ENCODE assay signal across 8 mouse cellular contexts in genomic region chr19:4162646-4163542, GRCm38 (mm10). TPM values are rescaled to one million over a fixed set of nuclear protein-coding genes. Genes with fewer than 3 reads are reported as not detected.
DNase-seq lines count a peak whose midpoint lies in the region; ATAC-seq and TF ChIP-seq lines count a peak whose summit lies in the region.

Gene Rps6kb2, minus strand, starts transcription at chr19:4163354.

- peaks cover 4% of the 10 kb centered on the region for H3K4me1 ChIP-seq in cortical plate, adult 2 months (ENCODE audit: control insufficient read depth, insufficient read depth, low read length)

- DNase-seq in gastrocnemius, postnatal 10 days = peak; percentile 97
- DNase-seq in induced T-regulatory cell, adult 2 months (ENCODE audit: low read depth) = peak; percentile 96
- peak; percentile 94 to 98 for DNase-seq in left cerebral cortex, adult 9 months (ENCODE audit: low spot score in 2 of 2)
- DNase-seq in right cerebral cortex, postnatal 14 days = peak; percentile 97
- DNase-seq in urinary bladder, postnatal 36 days (ENCODE audit: low spot score in 2 of 2) = peak; percentile 92 to 96

- H3K27ac ChIP-seq in cortical plate, adult 2 months (ENCODE audit: insufficient read depth, low read length) = peak within 1 kb of the TSS; percentile 64; the same call in 1 of the 2 replicates

- TF ChIP-seq POLR2A in cortical plate, adult 2 months (IDR thresholded peaks at IDR 0.05; ENCODE audit: extremely low read depth, insufficient read depth, low read length) = peak; percentile 65; the same call in 1 of the 2 replicates

- TF ChIP-seq CTCF in cortical plate, adult 2 months (IDR thresholded peaks at IDR 0.05; ENCODE audit: extremely low read depth, insufficient read depth, low read length) = no peak

- H3K4me3 ChIP-seq in cortical plate, adult 2 months (ENCODE audit: insufficient read depth, low read length) = peak within 1 kb of the TSS; percentile 58

- ATAC-seq in activated CD4-positive, CD25-positive, alpha-beta regulatory T cell, adult 4 months = peak; percentile 88
- ATAC-seq in megakaryocyte progenitor cell, adult 5-6 weeks (replicated peaks; ENCODE audit: poor library complexity) = peak; percentile 97

RNA-seq across cellular contexts. Expression of gene Rps6kb2, which starts in this region (rescaled TPM):
- 10 to 100 TPM; 21.9 to 25.0 TPM for polyA plus RNA-seq in activated CD4-positive, CD25-positive, alpha-beta regulatory T cell, adult 4 months (2017; shearing (Covaris generic))
- polyA plus RNA-seq in cortical plate, adult 2 months (2012; rRNA removed) = 79.5 and 91.7 TPM in 2 replicates
- 10 to 100 TPM; 25.3 to 30.9 TPM for total RNA-seq in gastrocnemius, postnatal 10 days (2021)
- 21.6 and 22.1 TPM in 2 replicates for total RNA-seq in megakaryocyte progenitor cell, adult 5-6 weeks (2015)
- total RNA-seq in megakaryocyte progenitor cell, adult 5-6 weeks (2017) = 23.1 and 30.2 TPM in 2 replicates

Comparison
In these comparisons a context has a peak if more than half of its experiments do, and no peak if none do; other contexts are left out.
1. Peak in every context shown above with its lines: DNase-seq, ATAC-seq, H3K4me3 ChIP-seq and H3K27ac ChIP-seq.